Mouse (Mus musculus) testis, adult 2 months (tissue): ENCODE data around the gene 1700001O22Rik.

Experiments used
- CTCF ChIP-seq: fragments of 200-500 bp; IDR thresholded peaks from 2 replicates; pipeline ENCODE4 v1.5.1; 2012; ENCODE audit warnings: low read depth, mild to moderate bottlenecking, inconsistent platforms, low read length, moderate library complexity; ENCODE audit not compliant: control insufficient read depth, insufficient read depth, insufficient replicate concordance
- POLR2A ChIP-seq: fragments of 200-500 bp; IDR thresholded peaks from 2 replicates; pipeline ENCODE4 v1.6.1; 2012; ENCODE audit warnings: low read depth, mild to moderate bottlenecking, inconsistent platforms, low read length, moderate library complexity; ENCODE audit not compliant: control insufficient read depth

DNA sequence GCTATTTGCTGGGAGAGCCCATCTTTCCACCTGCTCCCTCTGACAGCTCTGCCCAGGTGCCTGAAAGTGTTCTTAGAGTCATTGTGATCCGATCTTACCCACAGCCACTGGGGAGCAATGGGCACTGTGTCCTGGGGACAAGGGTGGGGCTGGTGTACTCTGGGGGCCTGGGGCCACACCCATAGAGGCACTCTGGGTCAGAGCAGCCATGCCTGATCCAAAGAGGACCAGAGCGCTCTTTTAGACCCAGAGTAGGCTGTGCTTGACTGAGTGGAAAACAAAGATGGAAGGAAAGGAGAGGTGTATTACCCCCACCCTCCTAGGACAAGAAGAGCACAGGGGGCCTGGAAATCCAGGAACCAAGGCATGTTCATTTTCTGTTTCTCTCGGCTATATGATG is at the start of gene 1700001O22Rik:
- TF ChIP-seq POLR2A (no peak; the same call in 1 of the 2 replicates), CTCF (no peak)
